Mouse (Mus musculus) thymus, adult 2 months (tissue): ENCODE results near the gene Fam189a1.

ENCODE experiments used
- CTCF ChIP-seq: fragments of 200-500 bp; IDR thresholded peaks from 2 replicates; pipeline ENCODE4 v1.5.1; 2012; ENCODE audit warnings: mild to moderate bottlenecking, control low read depth, low read length, moderate library complexity, borderline replicate concordance; ENCODE audit not compliant: control insufficient read depth, poor library complexity, insufficient read depth; ENCODE audit errors: extremely low read depth
- POLR2A ChIP-seq: fragments of 200-500 bp; IDR thresholded peaks from 2 replicates; pipeline ENCODE4 v1.6.1; 2012; ENCODE audit warnings: mild to moderate bottlenecking, low read length, control low read depth, moderate library complexity; ENCODE audit not compliant: control insufficient read depth, poor library complexity, insufficient read depth; ENCODE audit errors: extremely low read depth

DNA sequence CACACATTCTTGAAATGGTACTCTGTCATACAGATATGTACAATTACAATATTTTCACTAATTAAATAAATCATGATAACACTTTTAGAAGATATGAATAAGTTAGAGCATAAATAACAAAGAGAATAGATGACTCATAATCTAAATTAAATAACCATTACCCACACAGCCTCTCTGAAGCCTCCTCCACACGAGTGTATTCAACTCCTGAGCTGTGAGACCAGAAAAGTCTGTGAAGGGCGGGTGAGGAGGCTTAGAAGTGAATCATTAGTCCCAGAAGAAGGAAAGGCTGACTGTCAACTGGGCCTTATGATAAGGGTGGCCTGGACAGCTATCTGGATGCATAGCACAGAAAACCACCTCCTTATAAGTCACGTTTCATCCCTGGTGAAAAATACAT, 222.3 kb downstream of the Fam189a1 start:
- TF ChIP-seq CTCF (no peak), POLR2A (no peak)
